Mouse (Mus musculus) erythroblast, adult 5-6 weeks (primary cell): ENCODE data around the gene Hoxc5. TPM values are rescaled to one million over a fixed set of nuclear protein-coding genes. Genes with fewer than 3 reads are reported as not detected.

Experiments used
- ATAC-seq: replicated peaks from 2 replicates; pipeline ENCODE4 v1.8.0; 2016; ENCODE audit warnings: moderate number of reproducible peaks, mild to moderate bottlenecking, moderate TSS enrichment, inconsistent platforms; ENCODE audit not compliant: poor library complexity, low FRiP score, severe bottlenecking
- total RNA-seq, 2 experiments: library from RNA; stranded (forward) in 1 of 2; stranded (reverse) in 1 of 2; fragments of 150-400 nt in 1 of 2; fragments of 200-764, 138-1000 nt in 1 of 2; gene quantifications; 2 replicates each; pipeline versions ENCODE4 v1.2.3 to v1.2.4; 2015 to 2017; ENCODE audit warnings: low replicate concordance in 2 of 2

Hoxc5 gene
- total RNA-seq (2015; ENCODE audit: low replicate concordance): not detected in 2 replicates
- not detected in 2 replicates for total RNA-seq (2017; ENCODE audit: low replicate concordance)

GRCm38 (mm10) chr15:102967312-102967510, at the start of gene Hoxc5:
TSS of gene Hoxc5 (plus strand) at chr15:102967443.
- ATAC-seq: no peak

- no peak for ATAC-seq
Measured at GRCm38 (mm10) chr15:102917972-102918572, 49.2 kb upstream of the Hoxc5 start.

DNA sequence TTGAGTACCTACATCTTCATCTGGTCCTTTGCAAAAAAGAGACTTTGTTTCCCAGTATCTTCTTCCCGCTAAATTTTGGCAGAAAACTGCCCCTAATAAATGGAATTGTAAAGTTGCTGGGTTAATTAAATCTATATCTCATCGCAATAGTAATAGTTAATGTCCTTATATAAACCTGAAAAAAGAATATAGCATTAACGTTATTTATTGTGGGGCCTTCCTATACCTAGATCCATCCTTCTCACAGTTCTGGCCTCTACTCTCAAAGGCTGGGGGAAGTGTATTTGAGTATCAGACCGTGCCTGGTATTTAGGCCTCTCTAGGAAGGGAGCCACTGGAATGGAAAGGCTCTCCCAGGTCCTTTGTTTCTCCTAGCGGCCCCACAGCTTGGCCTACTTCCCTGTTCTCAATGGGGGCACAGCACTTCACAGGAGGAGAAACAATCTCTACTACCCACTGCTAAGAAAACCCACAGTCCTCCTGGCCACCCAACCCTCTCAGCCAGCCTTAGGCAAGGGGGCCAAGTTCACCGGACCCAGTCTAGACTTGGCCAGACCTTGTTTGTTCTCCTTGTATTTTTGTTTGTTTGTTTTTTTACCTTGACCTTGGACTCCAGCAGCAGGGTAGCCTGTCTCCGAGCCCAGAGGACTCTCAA, 48.5 kb upstream of the Hoxc5 start:
- ATAC-seq: no peak

- no peak for ATAC-seq
Measured at GRCm38 (mm10) chr15:102919336-102920180, 47.7 kb upstream of the Hoxc5 start.

DNA sequence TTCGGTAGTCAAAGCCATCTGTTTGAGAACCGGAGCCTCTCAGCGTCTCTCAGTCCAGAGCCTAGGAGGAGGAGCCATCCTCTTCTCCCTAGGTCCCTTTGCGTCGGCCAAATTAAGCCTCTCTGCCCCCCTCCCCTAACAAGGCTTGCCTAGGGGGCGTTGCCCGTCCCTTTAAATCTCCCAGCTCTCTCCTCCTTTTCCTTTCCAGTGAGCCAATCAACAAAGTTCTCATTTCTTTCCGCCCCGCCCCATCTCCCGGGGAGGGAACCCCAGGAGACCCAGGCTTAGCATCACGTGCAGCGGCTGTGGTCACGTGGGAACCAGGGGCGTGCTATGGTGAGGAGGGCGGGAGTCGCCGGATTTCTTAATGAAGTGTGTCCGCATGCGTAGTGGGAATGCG, 46.6 kb upstream of the Hoxc5 start:
- ATAC-seq: no peak

GRCm38 (mm10) chr15:102921053-102922011, 45.9 kb upstream of the Hoxc5 start, which contains the start of gene Hoxc13:
TSS of gene Hoxc13 (plus strand) at chr15:102921103.
- ATAC-seq: no peak

DNA sequence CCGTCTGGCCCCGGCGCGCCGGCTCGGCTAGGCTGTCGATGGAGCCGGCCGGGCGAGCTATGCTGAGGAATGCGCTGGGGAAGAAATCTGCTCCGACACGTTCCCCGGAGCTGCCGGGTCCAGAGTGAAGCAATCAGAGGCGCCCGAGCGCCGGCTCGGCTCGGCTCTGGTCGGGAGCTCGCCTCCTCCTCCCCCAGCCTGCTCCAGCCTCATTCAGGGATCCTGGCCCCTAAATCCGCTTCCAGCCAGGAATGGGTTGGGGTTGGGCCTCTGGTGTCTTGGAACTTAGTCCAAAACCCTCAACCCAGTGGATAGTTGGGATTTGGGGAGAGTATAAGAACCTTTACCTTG, 45.3 kb upstream of the Hoxc5 start:
- ATAC-seq: no peak

DNA sequence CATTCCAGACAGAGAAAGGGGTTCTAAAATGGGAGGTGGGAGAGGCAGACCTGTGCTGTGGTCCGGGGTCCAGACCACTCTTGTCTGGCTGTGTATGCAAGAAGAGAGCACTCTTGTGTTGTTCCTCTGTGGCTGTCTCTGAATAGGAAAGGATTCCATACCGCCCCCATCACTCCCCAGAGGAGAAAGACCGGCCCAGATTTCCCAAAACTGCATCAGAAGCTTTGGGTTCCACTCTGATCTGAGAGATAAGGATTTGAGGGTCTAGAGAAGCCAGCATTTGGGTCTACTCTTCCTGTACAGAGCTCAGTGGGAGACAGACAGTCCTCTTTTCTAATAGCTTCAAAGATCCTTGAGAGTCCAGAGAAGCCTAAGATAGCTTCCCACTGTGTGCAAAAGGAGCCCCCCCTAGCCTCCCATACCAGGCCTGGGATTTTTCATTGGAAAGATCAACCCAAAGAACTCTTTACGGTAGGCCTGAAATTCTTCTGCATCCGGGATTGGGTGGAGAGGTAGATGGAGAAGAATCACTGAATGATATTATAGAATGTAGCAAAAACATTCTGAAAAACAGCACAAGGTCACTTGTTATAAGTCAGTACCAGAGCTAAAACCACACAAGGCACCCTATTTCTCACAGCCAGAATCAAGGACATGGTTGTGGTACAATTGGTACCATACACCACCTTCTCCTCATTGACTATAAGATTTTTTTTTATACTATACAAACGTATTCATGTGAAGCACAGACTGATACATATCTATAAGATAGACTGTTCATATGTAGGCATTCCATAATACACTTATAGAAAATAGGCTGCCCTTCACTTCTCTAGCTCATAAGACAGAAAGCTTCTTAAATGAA, 44.4 kb upstream of the Hoxc5 start:
- ATAC-seq: no peak

DNA sequence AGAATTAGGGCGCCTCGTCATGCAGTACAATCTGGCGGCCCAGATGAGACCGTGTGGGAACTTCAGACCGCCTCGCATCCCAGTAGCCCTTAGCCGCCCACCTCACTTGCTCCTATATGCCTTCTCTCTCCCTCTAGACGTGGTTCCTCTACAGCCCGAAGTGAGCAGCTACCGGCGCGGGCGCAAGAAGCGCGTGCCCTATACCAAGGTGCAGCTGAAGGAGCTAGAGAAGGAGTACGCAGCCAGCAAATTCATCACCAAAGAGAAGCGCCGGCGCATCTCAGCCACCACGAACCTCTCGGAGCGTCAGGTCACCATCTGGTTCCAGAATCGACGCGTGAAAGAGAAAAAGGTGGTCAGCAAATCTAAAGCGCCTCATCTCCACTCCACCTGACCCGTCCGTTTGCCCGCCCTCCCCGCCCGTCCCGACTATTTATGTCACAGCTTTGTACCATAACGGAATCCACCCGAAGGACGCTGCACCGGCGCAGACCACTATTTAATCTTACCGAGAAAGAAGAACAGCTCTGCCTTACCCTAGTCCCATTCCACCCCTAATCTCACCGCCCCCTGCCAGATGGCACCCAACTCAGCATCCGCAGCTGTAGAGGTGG, 40.1 kb upstream of the Hoxc5 start:
- ATAC-seq: no peak

DNA sequence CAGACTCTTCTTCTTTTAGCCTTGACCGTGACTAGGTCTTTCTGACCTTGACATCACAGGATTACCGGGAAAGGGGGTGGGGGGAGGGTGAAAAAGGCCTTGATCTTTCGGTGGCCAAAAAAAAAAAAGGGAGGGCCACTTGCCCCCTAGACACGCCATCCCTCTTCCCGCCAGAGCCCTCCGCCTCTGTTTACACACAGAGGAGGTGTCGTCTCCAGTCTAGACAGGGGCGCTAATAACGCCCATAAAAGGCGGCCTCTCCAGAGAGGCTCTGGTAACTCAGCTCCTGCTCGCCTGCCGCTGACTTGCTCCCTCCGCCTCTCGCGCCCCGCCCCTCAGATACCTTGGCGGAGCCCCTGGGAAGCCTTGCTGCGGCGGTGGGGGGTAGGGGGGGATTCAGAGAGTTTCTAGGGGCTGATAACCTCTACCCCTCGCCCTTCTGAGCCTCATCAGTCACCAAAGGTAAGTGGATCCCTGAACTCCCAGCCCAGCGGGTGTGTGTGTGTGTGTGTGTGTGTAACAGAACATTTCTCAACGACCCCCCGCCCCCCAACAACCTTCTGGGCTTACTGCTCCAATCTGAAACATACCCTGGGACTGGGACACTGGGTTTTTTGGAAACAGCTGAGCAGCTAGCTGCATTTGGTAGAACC, 35.4 kb upstream of the Hoxc5 start:
- ATAC-seq: no peak

GRCm38 (mm10) chr15:102934438-102934837, 32.8 kb upstream of the Hoxc5 start:
- ATAC-seq: no peak

DNA sequence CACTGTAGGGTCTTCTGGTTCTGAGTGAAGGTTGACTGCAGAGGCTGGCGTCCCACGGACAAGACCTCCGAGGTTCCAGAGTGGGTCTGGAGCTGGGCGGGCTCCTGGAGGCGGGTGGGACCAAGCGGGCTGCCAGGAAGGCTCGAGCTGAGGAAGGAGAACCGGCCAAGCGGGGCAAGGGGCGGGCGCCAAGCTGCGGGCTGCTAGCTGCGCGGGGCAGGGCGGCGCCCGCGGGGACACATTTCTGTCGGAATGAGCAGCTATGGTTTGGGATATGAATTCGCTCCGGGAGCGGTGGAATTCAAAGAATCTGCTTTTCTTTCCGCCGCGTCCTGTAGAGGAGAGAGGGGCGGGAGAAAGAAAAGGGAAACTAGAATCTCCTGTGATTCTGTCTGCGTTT, 32.3 kb upstream of the Hoxc5 start:
- no peak for ATAC-seq

DNA sequence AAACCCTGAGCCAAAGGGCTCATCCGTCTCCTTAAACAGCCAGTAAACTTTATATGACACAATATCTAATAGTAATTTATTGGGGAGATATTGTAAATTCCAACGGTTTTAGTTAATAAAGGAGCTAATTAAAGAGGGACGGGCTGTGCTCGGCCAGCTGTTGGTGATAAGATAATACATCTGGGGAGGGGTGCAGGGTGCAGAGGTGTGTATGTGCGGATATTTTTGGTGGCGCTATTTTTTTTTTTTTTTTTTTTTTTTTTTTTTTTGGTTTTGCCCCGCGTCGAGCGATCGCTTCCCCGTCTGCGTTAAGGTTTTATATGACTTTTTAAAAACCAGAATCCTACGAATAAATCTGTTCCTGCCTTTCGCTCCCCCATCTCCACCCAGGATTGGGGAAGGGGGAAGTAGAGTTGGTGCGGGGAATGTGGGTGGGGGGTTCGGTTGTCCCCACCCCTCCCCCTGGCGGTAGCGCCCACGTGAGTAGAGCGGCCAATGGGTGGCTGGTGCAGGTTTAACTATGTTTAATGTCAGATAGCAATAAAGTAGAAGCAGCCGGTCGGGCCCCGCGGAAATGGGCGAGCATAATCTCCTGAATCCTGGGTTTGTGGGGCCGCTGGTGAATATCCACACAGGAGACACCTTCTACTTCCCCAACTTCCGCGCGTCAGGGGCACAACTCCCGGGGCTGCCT, 30.8 kb upstream of the Hoxc5 start, which contains the start of gene Hoxc12:
Gene Hoxc12, plus strand, starts transcription at position 479 of the 694 bp plus-strand sequence.
- ATAC-seq: no peak

DNA sequence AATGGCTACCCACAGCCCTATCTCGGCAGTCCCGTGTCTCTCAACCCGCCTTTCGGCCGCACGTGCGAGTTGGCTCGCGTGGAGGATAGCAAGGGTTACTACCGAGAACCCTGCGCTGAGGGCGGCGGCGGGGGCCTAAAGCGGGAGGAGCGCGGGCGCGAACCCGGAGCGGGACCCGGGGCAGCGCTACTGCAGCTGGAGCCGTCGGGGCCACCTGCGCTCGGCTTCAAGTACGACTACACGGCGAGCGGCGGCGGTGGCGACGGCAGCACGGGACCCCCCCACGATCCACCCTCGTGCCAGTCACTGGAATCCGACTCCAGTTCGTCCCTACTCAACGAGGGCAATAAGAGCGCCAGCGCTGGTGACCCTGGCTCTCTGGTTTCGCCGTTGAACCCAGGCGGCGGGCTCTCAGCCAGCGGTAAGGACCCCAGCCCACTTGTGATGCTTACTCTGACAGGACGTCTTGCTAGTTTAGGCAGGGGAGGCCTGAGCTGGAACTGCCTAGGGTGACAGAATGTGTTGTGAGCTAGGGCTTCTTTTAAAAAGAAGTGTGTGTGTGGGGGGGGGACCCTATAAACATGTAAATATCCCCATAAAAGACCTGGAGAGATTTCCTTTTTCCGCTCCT, 30.1 kb upstream of the Hoxc5 start:
- ATAC-seq: no peak

DNA sequence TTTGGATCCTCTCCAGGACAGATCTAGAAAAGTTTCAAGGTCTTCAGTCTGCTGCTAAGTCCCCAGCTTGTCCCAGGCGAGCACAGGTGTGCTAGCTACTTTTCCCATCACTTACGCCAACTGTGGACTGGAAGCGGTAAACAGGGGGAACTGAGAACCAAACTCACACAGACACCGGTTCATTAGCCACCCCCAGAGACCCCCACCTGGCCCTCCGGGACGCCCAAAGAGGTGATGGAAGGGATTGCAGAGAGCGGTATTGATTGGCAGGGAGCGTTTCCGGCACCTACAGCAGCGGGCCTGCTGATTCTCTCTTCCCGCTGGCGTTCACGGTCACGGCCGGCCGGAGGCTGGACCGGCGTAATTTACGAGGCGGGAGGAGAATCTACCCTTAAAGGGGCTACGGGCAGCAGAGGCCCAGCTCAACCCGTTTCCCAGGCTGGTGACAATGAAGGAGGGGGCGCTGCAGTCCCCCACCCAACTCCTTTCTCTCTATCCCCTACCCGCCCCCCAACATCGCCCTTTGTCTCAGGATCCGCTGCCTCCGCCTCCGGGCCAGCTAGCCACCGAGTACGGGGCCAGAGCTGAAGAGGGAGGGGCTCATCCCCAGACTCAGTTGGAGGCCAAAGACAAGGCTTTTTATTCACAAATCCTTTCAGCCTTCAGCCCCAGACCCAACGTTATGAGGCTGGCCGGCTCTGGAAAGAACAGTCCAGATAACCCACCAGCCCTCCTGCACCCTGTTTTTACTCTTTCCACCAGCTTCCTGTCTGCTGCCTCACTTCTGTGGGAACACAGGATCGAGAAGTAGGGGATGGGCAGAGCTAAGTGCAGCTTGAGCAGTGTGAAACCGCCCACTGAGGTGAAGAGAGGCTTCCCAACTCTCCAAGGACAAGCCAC, 27.7 kb upstream of the Hoxc5 start:
- ATAC-seq: no peak
